In genomic region chr17:28750580-28750979, GRCm38 (mm10) we compare ENCODE assay signal across 13 mouse cellular contexts. TPM values are rescaled to one million over a fixed set of nuclear protein-coding genes. Genes with fewer than 3 reads are reported as not detected.
DNase-seq lines count a peak whose midpoint lies in the region; ATAC-seq lines count a peak whose summit lies in the region.
"Had no signal": no experiment of that assay in that cellular context is flagged by ENCODE, and none has a peak within 500 bp of the region (broad histone marks: within the 10 kb centered on the region; RNA-seq: fewer than 3 reads in every experiment).

No protein-coding gene starts in this region.

- H3K27ac ChIP-seq in embryonic facial prominence, embryonic 10.5 days (replicated peaks), result no peak overlapping the region
- H3K27ac ChIP-seq: heart, adult 2 months; limb, embryonic 12.5 days had no signal

- DNase-seq in adrenal gland, postnatal 10 days, result peak; percentile 31
- DNase-seq in adrenal gland, adult 18-20 months (ENCODE audit: low spot score in 2 of 2), result no peak
- peak; percentile 8 to 25 for DNase-seq in spleen, postnatal 36 days (ENCODE audit: low spot score in 2 of 2)
- DNase-seq in spleen, adult 18-20 months, result no peak
- DNase-seq in induced T-regulatory cell, adult 2 months (ENCODE audit: low read depth), result peak; percentile 44
- DNase-seq in cerebellum, adult 11-12 months, result no peak
- DNase-seq in embryonic facial prominence, embryonic 10.5 days (ENCODE audit: low spot score), result no peak
- DNase-seq: midbrain, embryonic 14.5 days had no signal

- no peaks in the 10 kb centered on the region for H3K27me3 ChIP-seq in embryonic facial prominence, embryonic 10.5 days (replicated peaks; ENCODE audit: low read depth, poor library complexity, severe bottlenecking)
- H3K27me3 ChIP-seq: CH12.LX; limb, embryonic 12.5 days had no signal

- H3K9me3 ChIP-seq in embryonic facial prominence, embryonic 10.5 days, result no peaks in the 10 kb centered on the region
- H3K9me3 ChIP-seq: limb, embryonic 12.5 days had no signal

- no peaks in the 10 kb centered on the region for H3K4me1 ChIP-seq in embryonic facial prominence, embryonic 10.5 days
- H3K4me1 ChIP-seq: limb, embryonic 12.5 days had no signal

- peak; percentile 86 for ATAC-seq in monocyte, adult 5-6 weeks (replicated peaks; ENCODE audit: insufficient number of reproducible peaks, low FRiP score, low TSS enrichment, poor library complexity, severe bottlenecking)
- ATAC-seq: inflammation-experienced regulatory T-cells, adult 6 months had no signal

- 89% methylated on average over 6 of the region's 6 CpGs for WGBS in embryonic facial prominence, embryonic 10.5 days

- no peak overlapping the region for H3K4me3 ChIP-seq in embryonic facial prominence, embryonic 10.5 days
- H3K4me3 ChIP-seq: heart, adult 2 months; limb, embryonic 12.5 days had no signal

- H3K36me3 ChIP-seq in embryonic facial prominence, embryonic 10.5 days (replicated peaks), result peaks cover 34% of the 10 kb centered on the region

RNA-seq across cellular contexts. Expression of gene Mapk13, which starts 18.5 kb away (rescaled TPM):
- total RNA-seq in adrenal gland, postnatal 10 days (2021), result 10 to 100 TPM; 34.6 to 35.5 TPM
- total RNA-seq in adrenal gland, adult 18-20 months (2021), result 100 to 1,000 TPM in 1 of 2 experiments, 10 to 100 TPM in 1; 63.5 to 395 TPM
- 1.5 to 2.3 TPM (median 1.8 TPM) in 3 replicates for total RNA-seq in monocyte, adult 5-6 weeks (2017)
- 16.5 and 19.4 TPM in 2 replicates for polyA plus RNA-seq in embryonic facial prominence, embryonic 10.5 days (2016; fragmentation: Nextera tagmentation; extraction: Ambion mirVana)
- total RNA-seq: CH12.LX had no signal
- polyA plus RNA-seq: inflammation-experienced regulatory T-cells, adult 6 months had no signal

RNA-seq across cellular contexts. Expression of gene AC170998.1, which starts 24.7 kb away (rescaled TPM):
- 1 to 10 TPM in 1 of 2 experiments, under 1 TPM in 1; 0.78 to 1.7 TPM for total RNA-seq in adrenal gland, postnatal 10 days (2021)
- total RNA-seq in adrenal gland, adult 18-20 months (2021), result 1 to 10 TPM in 1 of 2 experiments, not detected in 1; 1.6 TPM
- total RNA-seq in monocyte, adult 5-6 weeks (2017), result 10.1 to 17.4 TPM in 2 of 3 replicates, not detected in the other
- polyA plus RNA-seq in embryonic facial prominence, embryonic 10.5 days (2016; fragmentation: Nextera tagmentation; extraction: Ambion mirVana), result 3.3 and 3.6 TPM in 2 replicates

RNA-seq across cellular contexts. Expression of gene Brpf3, which starts 50.3 kb away (rescaled TPM):
- 10 to 100 TPM; 56.2 to 62.8 TPM for total RNA-seq in adrenal gland, postnatal 10 days (2021)
- total RNA-seq in adrenal gland, adult 18-20 months (2021), result 10 to 100 TPM; 51.7 to 91.8 TPM
- total RNA-seq in monocyte, adult 5-6 weeks (2017), result 6.7 to 16.8 TPM (median 7.3 TPM) in 3 replicates
- polyA plus RNA-seq in embryonic facial prominence, embryonic 10.5 days (2016; fragmentation: Nextera tagmentation; extraction: Ambion mirVana), result 9.1 and 12.1 TPM in 2 replicates

RNA-seq across cellular contexts. Expression of gene Mapk14, which starts 59.5 kb away (rescaled TPM):
- 10 to 100 TPM; 63.6 to 74.4 TPM for total RNA-seq in adrenal gland, postnatal 10 days (2021)
- 10 to 100 TPM; 62.4 to 89.6 TPM for total RNA-seq in adrenal gland, adult 18-20 months (2021)
- 157 to 202 TPM (median 181 TPM) in 3 replicates for total RNA-seq in monocyte, adult 5-6 weeks (2017)
- polyA plus RNA-seq in embryonic facial prominence, embryonic 10.5 days (2016; fragmentation: Nextera tagmentation; extraction: Ambion mirVana), result 48.1 and 50.7 TPM in 2 replicates

Comparison
In these comparisons a context has a peak if more than half of its experiments do, and no peak if none do; other contexts are left out.
1. DNase-seq: peak in adrenal gland, postnatal 10 days (single experiment), spleen, postnatal 36 days (2 of 2) and induced T-regulatory cell, adult 2 months (single experiment); none in adrenal gland, adult 18-20 months (0 of 2), spleen, adult 18-20 months (0 of 2), cerebellum, adult 11-12 months (single experiment) and embryonic facial prominence, embryonic 10.5 days (single experiment).
2. RNA of gene Mapk13, which starts 18.5 kb away (total RNA-seq): 63.5 to 395 TPM in adrenal gland, adult 18-20 months and 34.6 to 35.5 TPM in adrenal gland, postnatal 10 days; 1.5 to 2.3 TPM in monocyte, adult 5-6 weeks; every median in the first group is over 10 times any median in the second.